Mouse (Mus musculus) E14TG2a.4 (cell line): ENCODE results near the gene Glp1r.

Experiments used
- CTCF ChIP-seq: conservative IDR thresholded peaks from 2 replicates; pipeline ENCODE4 v1.5.1; 2014; ENCODE audit warnings: low read length
- POU5F1 ChIP-seq: IDR thresholded peaks from 2 replicates; pipeline ENCODE4 v1.6.1; 2014; ENCODE audit warnings: low read length, borderline replicate concordance

DNA sequence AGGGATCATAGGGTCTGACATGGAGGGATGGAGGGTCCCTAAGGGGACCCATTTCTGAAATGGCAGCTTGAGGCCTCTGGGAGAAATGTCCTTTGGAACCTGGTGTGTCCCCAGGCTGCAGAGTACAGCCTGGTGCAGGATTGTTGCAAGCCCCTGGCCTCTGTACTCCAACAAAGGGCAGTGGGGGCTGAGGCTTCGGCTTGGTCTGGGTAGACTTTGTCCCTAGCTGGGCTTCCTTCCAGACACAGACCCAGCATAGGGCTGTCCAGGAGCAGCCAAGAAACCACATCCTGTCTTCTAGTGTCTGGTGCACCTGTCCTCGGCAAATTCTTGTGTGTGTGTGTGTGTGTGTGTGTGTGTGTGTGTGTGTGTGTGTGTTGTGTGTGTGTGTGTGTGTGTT is 2.5 kb downstream of the Glp1r start:
- no peak for TF ChIP-seq CTCF
- TF ChIP-seq POU5F1 = no peak
